Mouse (Mus musculus) intestine, embryonic 14.5 days (tissue): ENCODE measurements at regions not wholly inside any gene's neighbourhood (a gene's known extent, or its start where the extent isn't known, plus 50 kb on each side); places are given as distances from the start of the nearest gene placed in this dataset.

ENCODE experiments used
- ATAC-seq: fragments of 200-750 bp; cut with Nextera tagmentation; replicated peaks from 2 replicates; pipeline ENCODE4 v1.8.0; 2017; ENCODE audit warnings: low read depth, moderate number of reproducible peaks, moderate TSS enrichment, moderate library complexity; ENCODE audit not compliant: low FRiP score, low TSS enrichment
- DNase-seq: peaks from one replicate; pipeline ENCODE4 v3.0.0-alpha.2; 2018; ENCODE audit warnings: low spot score
- H3K27ac ChIP-seq: fragments of 300-500 bp; sonication (generic); 2 replicates; pipeline ENCODE4 v1.5.1; 2014; ENCODE audit warnings: low read depth, mild to moderate bottlenecking, control low read depth
- H3K27me3 ChIP-seq: fragments of 300-500 bp; sonication (generic); replicated peaks from 2 replicates; pipeline ENCODE4 v1.6.1; 2014; ENCODE audit warnings: low read length, control low read depth; ENCODE audit not compliant: control insufficient read depth, insufficient read depth
- H3K36me3 ChIP-seq: fragments of 300-500 bp; sonication (generic); 2 replicates; pipeline ENCODE4 v1.6.1; 2014; ENCODE audit warnings: low read length, control low read depth; ENCODE audit not compliant: control insufficient read depth, insufficient read depth
- H3K4me1 ChIP-seq: fragments of 300-500 bp; sonication (generic); replicated peaks from 2 replicates; pipeline ENCODE4 v1.6.1; 2014; ENCODE audit warnings: low read length, control low read depth, mixed read lengths; ENCODE audit not compliant: control insufficient read depth, insufficient read depth
- H3K4me2 ChIP-seq: fragments of 300-500 bp; sonication (generic); 2 replicates; pipeline ENCODE4 v1.6.1; 2014; ENCODE audit warnings: low read length
- H3K4me3 ChIP-seq: fragments of 300-500 bp; sonication (generic); 2 replicates; pipeline ENCODE4 v1.5.1; 2014; ENCODE audit warnings: low read depth, low read length, control low read depth, mixed read lengths
- H3K9ac ChIP-seq: fragments of 300-500 bp; sonication (generic); 2 replicates; pipeline ENCODE4 v1.6.1; 2014; ENCODE audit warnings: mild to moderate bottlenecking, low read length
- H3K9me3 ChIP-seq: fragments of 300-500 bp; sonication (generic); 2 replicates; pipeline ENCODE4 v1.6.1; 2016; ENCODE audit warnings: low read length, control low read depth; ENCODE audit not compliant: control insufficient read depth
- WGBS: fragments of 180-500 bp; shearing (Covaris S2); extraction: QIAGEN DNeasy Blood & Tissue Kit; methylation state at CpG from one replicate; pipeline ENCODE4 v1.1.7; 2014; 5-methylcytosine and 5-hydroxymethylcytosine counted together

GRCm38 (mm10) chr3:110366151-110366550, 115.4 kb upstream of the Prmt6 start:
- Histone ChIP-seq H3K4me1 (no peaks in the 10 kb centered on the region), H3K9me3 (no peaks in the 10 kb centered on the region), H3K4me2 (no peak overlapping the region), H3K27ac (no peak overlapping the region), H3K27me3 (no peaks in the 10 kb centered on the region), H3K4me3 (no peak overlapping the region), H3K36me3 (no peaks in the 10 kb centered on the region), H3K9ac (no peak overlapping the region)
- DNase-seq (no peak), ATAC-seq (no peak)
- WGBS: 63% methylated on average over 1 of the region's 1 CpGs

GRCm38 (mm10) chr3:110361900-110362299, 111.1 kb upstream of the Prmt6 start:
- H3K27ac ChIP-seq: no peak overlapping the region
- H3K9me3 ChIP-seq: no peaks in the 10 kb centered on the region
- ATAC-seq (no peak), DNase-seq (peak; percentile 54)
- no peak overlapping the region for H3K4me3 ChIP-seq
- H3K9ac ChIP-seq: no peak overlapping the region
- no peak overlapping the region for H3K4me2 ChIP-seq
- 88% methylated on average over 2 of the region's 2 CpGs for WGBS
- no peaks in the 10 kb centered on the region for H3K27me3 ChIP-seq
- H3K4me1 ChIP-seq: no peaks in the 10 kb centered on the region
- no peaks in the 10 kb centered on the region for H3K36me3 ChIP-seq

DNA sequence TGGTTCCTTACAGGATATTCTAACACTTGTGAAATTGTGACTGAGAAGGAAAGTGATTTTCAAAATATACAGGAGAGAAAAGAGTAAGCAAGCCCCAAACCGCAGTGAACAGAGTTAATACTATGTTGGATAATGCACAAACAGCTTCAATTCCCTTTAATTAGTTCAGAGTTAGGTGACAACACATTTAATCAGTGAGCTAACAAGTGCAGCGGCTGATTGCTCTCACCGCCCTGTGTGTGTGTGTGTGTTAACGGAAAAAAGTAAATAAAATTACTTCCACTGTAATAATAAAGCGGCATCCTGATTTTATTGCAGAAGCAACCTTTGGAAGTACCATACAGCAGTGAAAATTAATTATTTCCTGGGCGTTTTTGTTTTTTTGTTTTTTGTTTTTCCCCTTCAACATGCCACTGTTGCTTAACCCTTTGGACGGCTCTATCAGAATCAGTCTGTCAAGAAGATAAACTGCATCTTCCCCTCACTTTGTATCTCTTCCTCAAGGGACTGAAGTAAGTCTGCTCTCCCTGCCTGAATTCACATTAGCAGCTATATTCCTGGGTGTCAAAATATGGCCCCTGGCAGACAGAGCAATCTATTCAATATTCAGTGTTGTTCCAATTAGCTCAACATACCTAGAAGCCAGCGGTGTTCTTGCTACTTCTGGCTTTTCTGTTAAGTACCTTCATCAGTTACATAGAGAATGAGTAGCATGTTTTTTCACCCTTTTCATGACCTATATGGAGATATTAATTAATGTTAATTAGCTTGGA, 106.2 kb upstream of the Prmt6 start:
- no peaks in the 10 kb centered on the region for H3K27me3 ChIP-seq

GRCm38 (mm10) chr3:110353654-110354053, 102.9 kb upstream of the Prmt6 start:
- H3K4me2 ChIP-seq: no peak overlapping the region
- H3K9me3 ChIP-seq: no peaks in the 10 kb centered on the region
- no peaks in the 10 kb centered on the region for H3K36me3 ChIP-seq
- 79% methylated on average over 1 of the region's 1 CpGs for WGBS
- DNase-seq: no peak
- no peaks in the 10 kb centered on the region for H3K4me1 ChIP-seq
- no peak overlapping the region for H3K9ac ChIP-seq
- no peak overlapping the region for H3K4me3 ChIP-seq
- no peak for ATAC-seq
- no peaks in the 10 kb centered on the region for H3K27me3 ChIP-seq
- H3K27ac ChIP-seq: no peak overlapping the region

More for the DNA sequence above, 106.2 kb upstream of the Prmt6 start:
- Histone ChIP-seq H3K9me3 (no peaks in the 10 kb centered on the region), H3K27ac (no peak overlapping the region), H3K4me3 (no peak overlapping the region), H3K9ac (no peak overlapping the region), H3K4me2 (no peak overlapping the region), H3K4me1 (no peaks in the 10 kb centered on the region), H3K36me3 (no peaks in the 10 kb centered on the region)
- no peak for DNase-seq
- ATAC-seq: no peak
- WGBS: 81% methylated on average over 8 of the region's 8 CpGs

- no peaks in the 10 kb centered on the region for H3K36me3 ChIP-seq
- DNase-seq (no peak), ATAC-seq (no peak)
- no peaks in the 10 kb centered on the region for H3K9me3 ChIP-seq
- no peaks in the 10 kb centered on the region for H3K27me3 ChIP-seq
- WGBS: 81% methylated on average over 5 of the region's 5 CpGs
- H3K27ac ChIP-seq: no peak overlapping the region
- H3K4me2 ChIP-seq: no peak overlapping the region
- H3K4me1 ChIP-seq: no peaks in the 10 kb centered on the region
- H3K4me3 ChIP-seq: no peak overlapping the region
- no peak overlapping the region for H3K9ac ChIP-seq
Observed at GRCm38 (mm10) chr3:110350075-110350474, 99.3 kb upstream of the Prmt6 start.

GRCm38 (mm10) chr3:110349446-110349845, 98.6 kb upstream of the Prmt6 start:
- WGBS: 89% methylated on average over 4 of the region's 4 CpGs
- no peaks in the 10 kb centered on the region for H3K4me1 ChIP-seq
- no peak overlapping the region for H3K4me3 ChIP-seq
- ATAC-seq: no peak
- H3K27me3 ChIP-seq: no peaks in the 10 kb centered on the region
- H3K36me3 ChIP-seq: no peaks in the 10 kb centered on the region
- no peak overlapping the region for H3K4me2 ChIP-seq
- no peak overlapping the region for H3K9ac ChIP-seq
- no peak overlapping the region for H3K27ac ChIP-seq
- DNase-seq: no peak
- no peaks in the 10 kb centered on the region for H3K9me3 ChIP-seq

- no peak overlapping the region for H3K9ac ChIP-seq
- H3K27me3 ChIP-seq: no peaks in the 10 kb centered on the region
- no peaks in the 10 kb centered on the region for H3K9me3 ChIP-seq
- H3K4me2 ChIP-seq: no peak overlapping the region
- H3K27ac ChIP-seq: no peak overlapping the region
- H3K36me3 ChIP-seq: no peaks in the 10 kb centered on the region
- no peaks in the 10 kb centered on the region for H3K4me1 ChIP-seq
- no peak overlapping the region for H3K4me3 ChIP-seq
- no peak for ATAC-seq
- DNase-seq: no peak
- WGBS: 52% methylated on average over 4 of the region's 4 CpGs
Observed at GRCm38 (mm10) chr3:110344846-110345245, 94.0 kb upstream of the Prmt6 start.

GRCm38 (mm10) chr3:110340067-110340466, 89.3 kb upstream of the Prmt6 start:
- Histone ChIP-seq H3K27me3 (no peaks in the 10 kb centered on the region), H3K9ac (no peak overlapping the region), H3K27ac (no peak overlapping the region), H3K4me2 (no peak overlapping the region), H3K9me3 (no peaks in the 10 kb centered on the region), H3K36me3 (no peaks in the 10 kb centered on the region), H3K4me3 (no peak overlapping the region), H3K4me1 (no peaks in the 10 kb centered on the region)
- no peak for ATAC-seq
- WGBS: 93% methylated on average over 2 of the region's 2 CpGs
- DNase-seq: no peak

GRCm38 (mm10) chr3:110339026-110339606, 88.3 kb upstream of the Prmt6 start:
- no peak overlapping the region for H3K4me2 ChIP-seq
- H3K36me3 ChIP-seq: no peaks in the 10 kb centered on the region
- DNase-seq (no peak), ATAC-seq (no peak)
- no peak overlapping the region for H3K9ac ChIP-seq
- no peak overlapping the region for H3K4me3 ChIP-seq
- H3K9me3 ChIP-seq: no peaks in the 10 kb centered on the region
- no peaks in the 10 kb centered on the region for H3K4me1 ChIP-seq
- WGBS: 84% methylated on average over 2 of the region's 2 CpGs
- H3K27ac ChIP-seq: no peak overlapping the region
- H3K27me3 ChIP-seq: no peaks in the 10 kb centered on the region
